Mouse (Mus musculus): Measurements from ENCODE around the gene Gzmm.
"Not testable (repeated sequence)": the region's sequence is repeated elsewhere in the genome, so short reads cannot be mapped to it uniquely, and the experiment has no call there.

The Gzmm gene

GRCm38 (mm10) chr10:79701443-79702129, 12.8 kb downstream of the Gzmm start:
- DNase-seq (ENCODE audit: inconsistent age in 2 of 2, low spot score in 1 of 2) = peak in 1 of 2 experiments; percentile 50

DNA sequence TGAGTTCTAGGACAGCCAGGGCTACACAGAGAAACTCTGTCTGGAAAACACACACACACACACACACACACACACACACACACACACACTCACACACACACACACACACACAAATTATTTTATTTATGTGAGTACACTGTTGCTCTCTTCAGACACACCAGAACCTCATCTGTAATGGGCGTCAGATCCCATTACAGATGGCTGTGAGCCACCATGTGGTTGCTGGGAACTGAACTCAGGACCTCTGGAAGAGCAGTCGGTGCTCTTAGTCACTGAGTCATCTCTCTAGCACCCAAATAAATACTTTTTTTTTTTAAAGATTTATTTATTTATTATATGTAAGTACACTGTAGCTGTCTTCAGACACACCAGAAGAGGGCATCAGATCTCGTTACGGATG, 14.2 kb downstream of the Gzmm start:
- DNase-seq (ENCODE audit: inconsistent age in 2 of 2, low spot score in 1 of 2) = not testable (repeated sequence)

DNA sequence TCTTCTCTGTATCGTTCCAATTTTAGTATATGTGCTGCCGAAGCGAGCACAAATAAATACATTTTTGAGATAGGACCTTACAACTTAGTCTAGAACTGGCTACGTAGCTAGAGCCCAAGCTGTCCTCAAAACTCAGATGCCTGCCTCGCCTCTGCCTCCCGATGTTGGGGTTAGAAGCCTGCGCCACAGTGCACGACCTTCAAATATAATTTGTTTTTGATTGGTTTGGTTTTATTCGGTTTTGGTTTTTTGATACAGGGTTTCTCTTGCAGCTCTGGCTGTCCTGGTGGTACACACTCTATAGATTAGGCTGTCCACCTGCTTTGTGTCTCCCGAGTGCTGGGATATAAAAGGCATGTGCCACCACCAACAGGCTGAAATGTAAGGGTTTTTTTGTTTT, 14.7 kb downstream of the Gzmm start:
- no peak for DNase-seq (ENCODE audit: inconsistent age in 2 of 2, low spot score in 1 of 2)

DNA sequence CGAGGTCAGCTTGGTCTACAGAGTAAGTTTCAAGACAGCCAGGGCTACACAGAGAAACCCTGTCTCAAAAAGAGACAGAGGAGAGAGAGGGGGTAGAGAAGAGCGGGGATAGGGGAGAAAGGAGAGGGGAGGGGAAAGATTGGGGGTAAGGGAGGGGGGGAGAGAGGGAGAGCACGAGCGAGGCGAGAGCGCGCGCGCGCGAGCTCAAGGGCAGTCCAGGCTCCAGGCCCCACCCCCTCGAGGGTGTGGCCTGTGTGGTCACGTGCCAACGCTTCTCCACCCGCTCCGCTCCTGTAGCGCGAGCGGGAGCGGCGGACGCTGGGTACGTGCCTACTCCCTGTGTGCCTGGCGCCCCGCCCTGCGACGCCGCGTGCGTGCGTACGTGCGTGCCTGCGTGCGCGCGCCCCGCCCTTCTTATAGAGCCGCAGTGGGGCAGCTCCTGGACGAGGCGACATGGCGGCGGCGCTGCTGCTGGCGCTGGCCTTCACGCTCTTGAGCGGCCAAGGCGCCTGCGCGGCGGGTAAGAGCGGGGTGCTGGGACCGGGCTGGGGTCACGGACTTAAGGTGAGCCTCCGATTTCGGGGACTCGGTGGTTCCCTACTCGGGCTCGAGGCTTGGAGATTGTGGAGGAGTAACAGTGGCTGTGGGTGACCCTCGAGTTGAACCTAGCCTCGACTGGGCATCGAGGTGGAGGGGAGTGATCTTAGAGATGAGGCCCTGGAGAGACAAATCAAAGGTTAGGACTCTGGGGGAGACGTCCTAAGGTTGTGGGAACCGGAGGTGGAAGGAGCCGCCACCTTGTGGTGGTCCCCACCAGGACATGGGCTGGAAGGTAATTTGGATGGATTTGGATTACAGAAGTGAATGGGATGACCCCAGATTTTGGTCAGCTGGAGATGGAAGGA, 15.5 kb downstream of the Gzmm start, which contains the start of gene Bsg:
TSS of gene Bsg (plus strand) at position 427 of the 905 bp plus-strand sequence.
- peak; percentile 99 for DNase-seq (ENCODE audit: inconsistent age in 2 of 2, low spot score in 1 of 2)

GRCm38 (mm10) chr10:79704970-79705360, 16.1 kb downstream of the Gzmm start:
- DNase-seq (ENCODE audit: inconsistent age in 2 of 2, low spot score in 1 of 2) = no peak

DNA sequence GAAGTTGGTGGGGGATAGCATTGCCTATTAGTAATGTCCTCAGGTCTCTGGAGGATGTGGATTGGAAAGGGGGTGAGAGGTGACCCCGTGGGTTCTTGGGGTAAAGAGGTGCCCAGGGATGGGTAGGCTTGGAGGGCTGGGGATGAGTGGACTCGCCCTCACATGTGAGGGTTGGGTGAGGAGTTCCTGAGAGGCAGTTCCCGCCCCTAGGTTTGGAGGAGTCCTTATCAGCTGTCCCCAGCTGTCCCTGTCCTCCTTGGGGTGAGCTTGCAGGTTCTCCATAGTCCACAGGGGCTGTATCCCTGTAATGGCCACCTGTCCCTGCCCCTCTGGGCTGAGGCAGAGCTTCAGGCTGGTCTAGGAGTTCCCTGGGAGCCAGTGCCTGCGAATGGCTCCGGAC, 17.1 kb downstream of the Gzmm start:
- DNase-seq (ENCODE audit: inconsistent age in 2 of 2, low spot score in 1 of 2) = no peak

GRCm38 (mm10) chr10:79706406-79707094, 17.7 kb downstream of the Gzmm start:
- DNase-seq (ENCODE audit: inconsistent age in 2 of 2, low spot score in 1 of 2) = peak in 1 of 2 experiments; percentile 59

GRCm38 (mm10) chr10:79707162-79707561, 18.3 kb downstream of the Gzmm start:
- DNase-seq (ENCODE audit: inconsistent age in 2 of 2, low spot score in 1 of 2) = no peak

GRCm38 (mm10) chr10:79707759-79708158, 18.9 kb downstream of the Gzmm start:
- DNase-seq (ENCODE audit: inconsistent age in 2 of 2, low spot score in 1 of 2) = peak in 1 of 2 experiments; percentile 38

GRCm38 (mm10) chr10:79708668-79709067, 19.8 kb downstream of the Gzmm start:
- DNase-seq (ENCODE audit: inconsistent age in 2 of 2, low spot score in 1 of 2) = peak in 1 of 2 experiments; percentile 33

DNA sequence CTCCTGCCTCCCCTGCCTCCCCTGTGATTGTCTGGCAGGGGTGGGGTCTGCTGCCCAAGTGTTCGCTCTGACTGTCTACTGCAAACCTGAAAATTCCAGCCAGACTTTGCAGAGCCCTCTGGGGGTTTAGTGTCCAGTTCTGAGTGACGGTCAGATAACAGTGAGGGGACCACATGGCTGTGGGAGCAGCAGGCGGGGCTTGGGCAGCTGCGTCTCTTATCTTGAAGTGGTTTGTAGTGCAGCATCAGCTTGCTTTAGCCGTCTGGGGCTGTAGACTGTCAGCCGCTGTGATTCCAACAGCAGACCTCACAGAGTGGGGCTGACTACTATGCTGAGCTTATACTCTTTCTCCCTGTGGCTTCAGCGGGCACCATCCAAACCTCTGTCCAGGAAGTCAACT, 20.5 kb downstream of the Gzmm start:
- no peak for DNase-seq (ENCODE audit: inconsistent age in 2 of 2, low spot score in 1 of 2)

DNA sequence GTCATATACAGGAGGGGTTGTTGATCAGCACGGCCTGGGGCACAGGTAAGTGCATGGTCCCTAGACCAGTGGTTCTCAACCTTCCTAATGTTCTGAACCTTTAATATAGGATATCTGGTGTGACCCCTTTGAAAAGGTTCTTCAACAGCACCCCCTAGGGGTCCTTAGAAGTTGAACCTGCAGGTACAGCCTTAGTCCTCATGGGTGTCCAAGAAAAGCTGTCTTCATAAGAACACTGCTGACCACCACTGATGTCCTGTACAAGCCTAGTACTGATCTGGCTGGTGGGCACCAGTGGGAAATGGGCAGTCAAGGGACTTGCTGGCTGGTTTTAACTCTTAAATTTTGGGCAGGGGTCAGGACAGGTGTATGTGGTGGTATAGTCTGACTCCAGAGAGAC, 23.2 kb downstream of the Gzmm start:
- DNase-seq (ENCODE audit: inconsistent age in 2 of 2, low spot score in 1 of 2) = peak in 1 of 2 experiments; percentile 63

- peak; percentile 75 to 92 for DNase-seq (ENCODE audit: inconsistent age in 2 of 2, low spot score in 1 of 2)
Measured at GRCm38 (mm10) chr10:79712499-79713126, 23.8 kb downstream of the Gzmm start.

- DNase-seq (ENCODE audit: inconsistent age in 2 of 2, low spot score in 1 of 2) = no peak
Measured at GRCm38 (mm10) chr10:79713163-79713562, 24.3 kb downstream of the Gzmm start.

- no peak for DNase-seq (ENCODE audit: inconsistent age in 2 of 2, low spot score in 1 of 2)
Measured at GRCm38 (mm10) chr10:79714996-79715395, 26.2 kb downstream of the Gzmm start.

GRCm38 (mm10) chr10:79716254-79716987, 27.6 kb downstream of the Gzmm start, which contains the start of gene Hcn2:
Gene Hcn2 (plus strand): TSS chr10:79716634.
- peak in 1 of 2 experiments; percentile 74 for DNase-seq (ENCODE audit: inconsistent age in 2 of 2, low spot score in 1 of 2)

GRCm38 (mm10) chr10:79716988-79717355, 28.2 kb downstream of the Gzmm start:
- peak in 1 of 2 experiments; percentile 79 for DNase-seq (ENCODE audit: inconsistent age in 2 of 2, low spot score in 1 of 2)

DNA sequence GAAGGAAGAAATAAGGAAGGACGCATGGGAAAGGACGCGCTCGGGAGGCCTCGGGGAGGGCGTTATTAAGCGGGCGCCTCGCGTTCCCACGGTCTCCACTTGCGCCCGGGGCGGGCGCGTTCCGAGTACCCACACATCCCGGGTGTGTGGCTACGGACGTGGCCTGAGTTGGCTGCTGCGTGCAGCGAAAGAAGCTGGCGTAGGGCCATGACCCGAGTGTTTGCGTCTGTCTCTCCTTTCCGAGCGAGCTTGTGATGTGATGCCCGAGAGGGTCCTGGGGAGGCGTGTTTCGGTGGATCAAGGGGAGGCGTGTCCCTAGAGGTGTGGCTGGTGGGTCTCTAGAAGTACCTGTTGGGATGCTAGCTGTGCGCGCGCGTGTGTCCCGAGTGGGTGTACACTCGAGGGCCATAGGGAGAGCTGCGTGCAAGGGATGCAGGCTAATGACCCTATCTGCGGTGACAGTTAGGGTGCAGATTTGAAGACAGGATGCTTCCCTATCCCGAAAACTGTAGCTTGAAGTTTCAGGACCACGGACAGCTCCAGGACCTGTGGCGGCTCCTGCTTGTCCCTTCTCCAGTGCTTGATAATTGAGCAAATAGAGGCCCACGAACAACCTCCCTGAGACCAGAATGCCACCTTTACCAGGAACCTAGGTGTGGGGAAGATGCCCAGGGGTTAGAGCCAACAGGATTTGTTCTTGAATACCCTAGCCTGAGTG, 29.0 kb downstream of the Gzmm start:
- DNase-seq (ENCODE audit: inconsistent age in 2 of 2, low spot score in 1 of 2) = peak; percentile 71 to 91

DNA sequence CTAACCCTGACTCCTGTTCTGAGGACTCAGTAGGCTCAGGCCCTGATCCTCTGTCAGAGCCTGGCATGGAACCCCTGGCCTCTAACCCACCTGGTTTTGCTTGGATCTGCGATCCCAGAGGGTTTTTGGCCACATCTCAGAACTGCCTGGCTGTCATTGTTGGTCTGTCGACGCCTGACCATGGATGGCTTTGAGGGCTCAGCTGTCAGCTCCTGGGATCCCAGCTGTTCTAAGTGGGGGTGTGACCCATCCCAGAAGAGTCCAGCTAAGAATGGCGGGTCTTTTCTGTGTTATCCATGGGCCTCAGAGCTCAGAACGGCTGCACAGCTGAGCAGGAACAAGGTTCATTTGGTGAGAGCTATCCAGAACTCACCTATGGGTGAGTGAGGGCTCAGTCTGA, 32.3 kb downstream of the Gzmm start:
- DNase-seq (ENCODE audit: inconsistent age in 2 of 2, low spot score in 1 of 2) = no peak

DNA sequence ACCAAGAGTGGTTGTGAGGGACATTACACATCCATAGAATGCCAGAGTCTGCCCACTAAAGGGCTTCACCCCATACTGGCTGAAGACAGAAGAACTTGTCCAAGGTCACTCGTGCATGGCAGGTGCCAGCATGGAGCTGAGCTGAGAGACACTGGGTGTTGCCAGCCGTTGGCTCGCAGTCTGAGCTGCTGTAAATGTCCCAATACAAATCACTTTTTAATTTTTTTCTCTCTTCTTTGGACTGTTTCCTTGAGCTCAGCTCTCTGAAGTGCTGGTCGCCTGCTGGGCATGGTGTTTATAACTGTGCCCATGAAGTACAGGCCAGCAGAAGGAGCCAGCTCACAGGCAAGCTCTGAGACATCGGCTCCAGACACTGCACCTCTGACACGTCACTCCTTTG, 34.2 kb downstream of the Gzmm start:
- no peak for DNase-seq (ENCODE audit: inconsistent age in 2 of 2, low spot score in 1 of 2)

All from adrenal gland, adult (tissue).